Mouse (Mus musculus) brain, embryonic 14.5 days (tissue): Measurements from ENCODE around the gene Exoc4. TPM values are rescaled to one million over a fixed set of nuclear protein-coding genes. Genes with fewer than 3 reads are reported as not detected.

Experiments
- DNase-seq: peaks from one replicate; pipeline ENCODE4 v3.0.0-alpha.2; 2011; ENCODE audit warnings: low read depth
- CTCF ChIP-seq: fragments of 200-500 bp; IDR thresholded peaks from 2 replicates; pipeline ENCODE4 v1.5.1; 2012; ENCODE audit warnings: inconsistent platforms, mild to moderate bottlenecking, moderate library complexity, borderline replicate concordance; ENCODE audit not compliant: insufficient read depth, insufficient read length; ENCODE audit errors: extremely low read depth
- POLR2A ChIP-seq: fragments of 200-500 bp; IDR thresholded peaks from 2 replicates; pipeline ENCODE4 v1.6.1; 2012; ENCODE audit warnings: mild to moderate bottlenecking, inconsistent platforms, borderline replicate concordance; ENCODE audit not compliant: poor library complexity, insufficient read depth, insufficient read length, severe bottlenecking; ENCODE audit errors: extremely low read depth
- polyA plus RNA-seq: library from polyadenylated mRNA; depleted of rRNA; stranded (reverse); fragments of >200 nt; gene quantifications from 2 replicates; pipeline ENCODE4 v1.2.3, GENCODE M21; 2012

Gene Exoc4
- polyA plus RNA-seq, 1 experiment: 31.5 TPM

- DNase-seq: peak; percentile 85
- TF ChIP-seq POLR2A (no peak), CTCF (no peak)
Measured at GRCm38 (mm10) chr6:33496141-33496855, 247.4 kb downstream of the Exoc4 start.

GRCm38 (mm10) chr6:33497348-33497747 is 248.5 kb downstream of the Exoc4 start:
- DNase-seq: peak; percentile 65
- TF ChIP-seq POLR2A (no peak), CTCF (no peak)

- no peak for DNase-seq
- TF ChIP-seq POLR2A (no peak), CTCF (no peak)
Measured at GRCm38 (mm10) chr6:33502388-33502787, 253.5 kb downstream of the Exoc4 start.

- TF ChIP-seq POLR2A: no peak
- TF ChIP-seq CTCF: no peak
- no peak for DNase-seq
Measured at GRCm38 (mm10) chr6:33503381-33503780, 254.5 kb downstream of the Exoc4 start.

GRCm38 (mm10) chr6:33507134-33507533 is 258.2 kb downstream of the Exoc4 start:
- DNase-seq: peak; percentile 85
- TF ChIP-seq CTCF (no peak), POLR2A (no peak)

- no peak for TF ChIP-seq CTCF
- no peak for TF ChIP-seq POLR2A
- DNase-seq: no peak
Measured at GRCm38 (mm10) chr6:33515391-33515790, 266.5 kb downstream of the Exoc4 start.

- no peak for TF ChIP-seq POLR2A
- no peak for TF ChIP-seq CTCF
- no peak for DNase-seq
Measured at GRCm38 (mm10) chr6:33516798-33517197, 267.9 kb downstream of the Exoc4 start.

GRCm38 (mm10) chr6:33517890-33518410 is 269.1 kb downstream of the Exoc4 start:
- no peak for TF ChIP-seq CTCF
- TF ChIP-seq POLR2A: no peak
- peak; percentile 60 for DNase-seq

GRCm38 (mm10) chr6:33525695-33526366 is 276.9 kb downstream of the Exoc4 start:
- DNase-seq: peak; percentile 94
- TF ChIP-seq POLR2A (no peak), CTCF (no peak)

GRCm38 (mm10) chr6:33540356-33540755 is 291.5 kb downstream of the Exoc4 start:
- TF ChIP-seq CTCF (no peak), POLR2A (no peak)
- no peak for DNase-seq

GRCm38 (mm10) chr6:33542712-33543111 is 293.8 kb downstream of the Exoc4 start:
- TF ChIP-seq CTCF: no peak
- no peak for TF ChIP-seq POLR2A
- peak; percentile 23 for DNase-seq
